Mouse (Mus musculus): ENCODE results near the gene Cerkl.
A peak's percentile ranks its signal among the peaks of the same experiment; 100 is the strongest.

The Cerkl gene

DNA sequence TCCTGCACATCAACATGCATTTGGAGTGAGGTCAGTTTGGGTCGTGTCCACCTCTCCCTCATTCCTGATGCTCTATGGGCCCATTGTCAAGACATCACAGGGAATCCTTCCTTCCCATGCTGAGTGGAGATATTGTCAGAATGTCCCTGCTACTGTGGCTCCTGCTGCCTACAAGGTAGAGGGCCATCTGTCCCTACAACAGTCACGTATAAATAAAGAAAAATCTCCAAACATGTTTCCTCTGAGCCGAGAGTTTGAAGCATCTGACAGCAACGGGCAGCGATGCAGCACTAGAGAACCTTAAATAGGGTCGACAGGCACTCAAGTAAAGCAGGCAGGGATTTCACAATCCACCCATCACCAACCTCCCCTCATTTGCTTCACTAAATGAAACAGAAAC lies 13.7 kb downstream of the Cerkl start:
- no peak for DNase-seq

DNA sequence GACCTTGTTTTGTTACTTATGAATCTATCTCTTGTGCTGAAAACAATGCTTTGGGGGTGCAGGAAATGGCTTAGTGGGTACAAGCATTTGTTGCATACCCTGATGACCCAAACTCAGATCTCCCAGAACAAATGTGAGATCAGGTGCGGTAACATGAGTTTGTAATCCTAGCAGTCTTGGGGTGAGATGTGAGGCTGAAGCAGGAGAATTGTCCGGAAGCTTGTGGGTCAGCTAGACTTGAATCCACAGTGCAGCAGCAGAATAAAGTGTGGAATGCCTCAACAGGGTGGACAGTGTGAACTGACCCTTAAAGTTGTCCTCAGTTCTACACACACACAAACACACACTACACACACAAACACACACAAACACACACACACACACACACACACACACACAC lies 14.4 kb downstream of the Cerkl start:
- no peak for DNase-seq

DNA sequence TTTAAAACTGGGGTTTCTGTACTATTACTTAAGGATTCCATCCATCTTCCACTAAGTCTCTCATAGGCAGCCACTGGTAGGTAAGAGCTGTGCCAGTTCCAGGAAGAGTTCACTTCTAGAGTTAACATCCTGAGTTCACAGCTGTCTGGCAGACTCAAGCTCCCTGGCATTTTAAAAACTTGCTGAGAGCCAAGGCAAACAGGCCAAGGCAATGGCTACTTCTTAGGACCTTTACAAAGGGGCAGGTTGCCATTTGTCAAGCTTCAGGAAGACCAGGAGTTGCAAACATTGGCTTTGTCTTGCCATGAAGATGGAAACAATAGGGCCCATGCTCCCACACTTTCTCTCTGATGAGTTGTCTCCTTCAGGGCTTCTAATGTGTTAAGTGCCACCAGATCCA lies 26.5 kb downstream of the Cerkl start:
- DNase-seq = no peak

DNA sequence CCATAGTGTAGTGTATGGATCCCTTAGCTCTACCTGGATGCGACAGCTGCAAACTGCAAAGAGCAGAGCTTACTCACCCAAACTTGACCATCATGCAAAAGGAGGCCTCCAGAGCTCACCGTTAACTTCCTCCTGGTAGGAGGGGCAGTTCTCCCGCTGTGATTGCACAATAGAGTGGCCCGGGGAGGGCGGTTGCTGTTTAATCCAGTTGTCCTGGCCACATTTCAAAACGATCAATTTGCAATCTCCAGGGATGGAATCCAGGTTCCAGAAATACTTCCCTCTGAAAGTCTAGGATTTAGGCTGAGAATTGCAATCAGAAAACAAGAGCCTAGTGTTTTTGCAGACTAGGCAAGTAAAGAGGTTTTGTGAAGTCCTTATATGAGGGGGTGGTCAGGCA lies 26.9 kb downstream of the Cerkl start:
- peak; percentile 29 to 54 for DNase-seq

DNA sequence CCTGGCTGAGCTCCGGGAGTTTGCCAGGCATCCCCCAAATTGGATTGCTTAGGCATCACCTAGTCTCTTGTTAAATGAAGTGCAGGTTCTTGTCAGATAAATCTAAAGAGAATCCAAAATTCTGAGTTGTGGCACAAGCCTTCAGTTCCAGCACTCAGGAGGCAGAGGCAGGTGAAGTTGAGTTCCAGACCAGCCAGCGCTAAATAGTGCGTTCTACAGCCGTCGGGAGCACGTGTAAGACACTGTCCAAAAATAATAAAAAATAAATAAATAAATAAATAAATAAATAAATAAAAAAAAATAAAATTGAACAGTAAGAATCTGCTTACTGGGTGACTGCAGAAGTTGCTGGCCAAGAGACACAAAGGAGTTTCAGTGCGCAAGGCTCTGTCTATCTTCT lies 27.5 kb downstream of the Cerkl start:
- DNase-seq = no peak

DNA sequence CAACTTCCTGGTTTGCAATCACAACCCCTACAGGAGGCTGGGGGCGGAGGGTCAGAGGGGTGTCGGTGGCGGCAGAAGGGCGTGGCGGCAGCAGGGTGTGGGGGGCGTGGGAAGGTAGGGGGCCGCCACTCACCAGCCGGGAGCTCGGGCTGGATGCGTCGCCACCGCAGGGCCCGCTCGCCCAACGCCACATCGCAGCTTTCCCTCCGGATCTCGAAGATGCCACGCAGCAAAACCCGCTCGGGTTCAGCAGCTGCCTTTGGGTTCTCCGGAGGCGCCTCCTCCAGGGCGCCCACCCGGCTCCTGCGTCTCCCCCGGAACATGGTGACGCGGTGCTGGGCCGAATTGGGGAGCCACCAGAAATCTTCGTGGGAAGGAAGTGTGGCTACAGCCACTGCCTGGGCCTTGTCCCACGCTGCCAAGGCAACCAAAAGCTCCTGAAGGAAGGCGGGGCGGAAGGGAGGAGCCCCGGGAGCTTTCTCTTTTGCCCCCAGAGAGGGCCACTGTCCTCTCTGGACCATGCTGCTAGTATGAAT lies 27.9 kb downstream of the Cerkl start:
- DNase-seq = peak in 1 of 2 experiments; percentile 39

DNA sequence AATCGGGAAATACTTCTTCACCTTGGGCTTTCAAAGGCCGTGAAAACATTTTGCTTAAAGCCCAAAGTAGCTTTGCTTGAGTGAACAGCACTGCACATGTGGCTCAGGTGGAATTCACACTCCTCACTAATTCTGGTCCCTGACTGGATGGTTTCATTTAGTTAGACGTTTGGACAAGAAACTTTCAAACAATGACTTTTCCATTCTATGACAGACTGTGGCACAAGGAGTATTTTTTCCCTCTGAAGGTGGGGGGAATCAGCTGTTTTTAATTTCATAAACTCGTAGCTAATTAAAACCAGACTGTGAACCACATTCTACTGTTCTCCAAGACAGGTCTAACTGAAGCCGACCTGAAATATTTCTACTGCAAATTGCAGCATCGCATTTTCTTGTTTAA lies 28.6 kb downstream of the Cerkl start:
- no peak for DNase-seq

DNA sequence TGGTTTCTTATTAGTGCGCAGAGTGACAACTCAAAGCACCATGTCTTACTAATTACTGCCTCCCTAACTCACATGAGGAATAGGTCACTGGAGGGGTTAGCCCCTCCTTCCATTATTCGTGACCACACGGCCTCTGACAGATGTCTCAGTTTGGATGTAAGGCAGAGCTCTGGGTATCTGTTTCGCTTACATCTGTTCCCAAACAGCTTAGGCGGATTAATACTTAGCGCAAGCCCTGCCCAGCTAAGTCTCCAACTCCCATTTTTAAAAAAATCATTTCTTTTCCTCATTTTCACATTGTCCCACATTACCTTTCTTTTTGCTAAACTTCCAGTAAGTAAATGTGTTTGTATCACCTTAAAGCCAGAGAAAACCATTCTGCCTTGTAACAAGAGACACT lies 34.9 kb downstream of the Cerkl start:
- no peak for DNase-seq

DNA sequence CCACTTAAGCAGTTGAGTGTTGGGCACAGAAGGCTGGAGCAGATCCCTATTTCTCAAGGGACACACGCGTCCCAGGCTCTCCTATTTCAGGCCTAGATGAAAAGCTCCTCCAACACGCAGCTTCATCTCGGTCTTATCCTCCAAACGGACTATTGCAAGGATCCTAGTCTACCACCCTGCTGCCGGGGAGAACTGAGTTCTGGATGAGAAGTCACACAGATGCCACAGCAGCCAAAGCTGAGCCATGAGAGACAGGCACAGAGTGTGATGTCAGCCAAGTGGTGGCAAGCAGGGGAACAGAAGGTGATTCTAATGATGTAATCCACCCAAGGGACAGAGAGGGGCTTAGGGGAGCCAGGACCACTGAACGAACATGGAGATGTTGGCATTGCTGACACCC lies 42.1 kb downstream of the Cerkl start:
- DNase-seq = no peak

DNA sequence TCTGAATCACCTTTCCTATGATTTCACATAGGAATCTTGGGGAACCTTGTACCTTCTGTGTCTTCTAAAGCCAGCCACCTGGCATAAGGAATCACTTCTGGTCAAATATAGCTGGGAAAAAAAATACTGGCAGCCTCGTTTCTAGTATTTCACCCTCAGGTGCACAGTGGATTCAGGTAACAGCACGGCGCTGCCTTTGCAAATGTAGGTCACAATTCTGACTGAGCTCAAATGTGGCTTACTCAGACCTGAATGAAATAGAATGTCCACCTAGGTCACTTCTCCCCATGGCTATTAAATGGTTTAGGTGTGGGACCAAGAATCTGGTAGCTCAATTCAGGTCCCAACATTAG lies 45.7 kb downstream of the Cerkl start:
- no peak for DNase-seq

DNA sequence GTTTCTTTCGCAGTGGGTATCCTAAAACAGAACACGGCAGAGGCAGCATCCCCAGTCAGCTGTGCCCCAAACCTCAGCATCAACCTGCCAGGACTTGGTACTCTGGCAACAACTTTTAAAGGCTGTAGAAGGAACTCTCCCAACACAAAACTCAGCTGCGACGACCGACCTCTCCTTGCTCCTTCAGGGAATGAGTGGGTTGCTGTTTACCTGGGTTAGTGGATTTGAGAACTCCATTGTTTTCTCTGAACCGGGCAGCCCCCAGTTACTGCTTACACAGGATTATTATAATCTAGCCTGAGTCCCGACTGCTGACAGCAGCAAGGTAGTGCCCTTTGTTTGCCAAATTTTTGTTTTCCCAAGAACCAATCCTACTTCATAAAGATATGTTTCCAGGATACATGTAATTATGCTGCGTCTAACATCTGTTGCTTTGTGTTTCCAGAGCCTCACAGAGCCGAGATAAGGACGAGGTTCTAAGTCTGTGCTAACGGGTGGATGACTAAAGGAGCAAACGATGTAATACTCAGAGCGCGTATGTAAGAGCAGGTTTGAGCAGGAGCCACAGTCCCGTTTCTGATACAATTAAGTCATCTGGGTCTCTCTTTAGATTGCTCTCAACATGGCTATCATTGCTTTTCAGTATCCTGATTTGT lies 46.2 kb downstream of the Cerkl start:
- no peak for DNase-seq

DNA sequence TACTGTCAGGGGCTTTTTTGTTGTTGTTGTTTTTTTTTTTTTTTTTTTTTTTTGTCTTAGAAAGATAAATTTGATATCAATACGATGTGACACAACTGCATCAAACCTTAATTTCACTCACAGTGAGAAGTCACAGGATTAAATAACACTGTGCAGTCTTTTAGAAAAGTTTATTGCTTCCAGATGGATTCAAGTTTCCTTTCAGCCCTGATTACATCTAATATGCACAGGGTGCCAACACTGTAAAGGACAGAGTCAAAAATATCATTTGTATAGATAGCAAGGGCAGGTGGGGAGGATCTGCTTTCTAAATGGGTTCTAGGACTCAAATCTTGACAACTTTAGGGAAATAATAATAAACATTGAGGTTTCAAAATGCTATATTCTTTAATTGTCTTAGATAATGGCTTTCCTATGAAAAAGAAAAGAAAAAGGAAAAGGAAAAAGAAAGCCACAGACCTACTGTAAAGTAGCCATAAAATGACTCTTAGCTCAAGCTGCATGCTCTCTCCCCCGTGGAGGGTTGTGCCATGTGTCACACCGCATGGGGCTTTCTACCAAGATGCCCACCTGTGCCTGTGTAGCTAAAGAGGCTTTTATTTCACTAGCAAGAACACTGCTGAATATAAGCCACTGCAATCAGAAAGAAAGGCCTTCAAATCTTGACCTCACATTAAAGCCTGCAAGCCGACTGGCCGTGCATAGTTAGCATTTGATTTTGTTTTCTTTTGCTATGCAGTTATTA lies 50.8 kb downstream of the Cerkl start:
- no peak for DNase-seq

DNA sequence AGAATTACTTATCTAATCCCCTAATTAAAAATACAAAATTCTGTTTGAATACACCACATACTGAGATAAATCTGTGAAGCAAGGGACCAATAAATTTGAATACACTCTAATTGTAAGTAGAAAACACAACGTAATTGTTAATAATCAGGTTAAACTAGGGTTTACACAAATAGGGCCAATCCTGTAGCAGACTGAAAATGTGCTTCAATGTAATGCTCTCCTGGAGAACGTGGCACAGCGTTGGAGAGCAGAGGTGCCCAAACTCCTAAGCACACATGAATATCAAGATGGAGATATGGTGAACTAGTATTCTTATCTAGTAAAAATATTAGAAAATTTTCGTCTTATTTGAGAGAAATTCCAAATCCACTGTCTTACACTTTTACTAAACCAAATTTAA lies 56.5 kb downstream of the Cerkl start:
- DNase-seq = no peak

DNA sequence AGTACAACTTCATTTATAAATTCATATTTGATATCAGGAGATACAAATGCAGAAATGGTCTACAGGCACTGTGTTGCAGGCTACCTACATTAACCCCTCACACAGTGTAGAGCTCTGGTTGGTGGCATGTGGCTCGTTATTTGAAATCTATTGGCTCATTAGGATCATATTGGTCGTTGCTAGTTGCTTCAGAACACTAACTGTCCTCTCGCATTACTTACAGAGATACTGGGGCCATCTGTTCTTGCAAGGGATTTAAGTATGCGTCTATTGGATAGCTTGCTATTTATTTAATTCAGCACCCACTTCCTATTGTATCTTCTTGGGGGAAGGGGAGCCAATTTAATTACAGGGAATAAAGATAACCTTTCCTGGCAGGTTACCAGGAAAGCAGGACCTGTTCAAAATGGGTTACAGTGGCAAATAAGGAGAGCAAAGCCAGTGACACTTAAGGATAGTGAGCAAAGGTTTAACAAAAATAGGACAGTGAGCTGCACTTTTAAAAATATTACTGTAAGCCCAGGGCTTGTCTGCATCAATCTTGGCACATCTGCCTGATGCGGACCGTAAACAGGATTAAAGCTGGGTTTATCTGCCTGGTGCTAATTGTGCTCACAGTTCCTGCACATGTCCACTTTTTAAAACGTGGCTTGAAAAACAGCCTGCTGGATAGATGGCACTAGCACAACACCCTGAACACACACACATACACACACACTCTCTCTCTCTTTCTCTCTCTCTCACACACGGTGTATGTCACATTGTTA lies 57.2 kb downstream of the Cerkl start:
- no peak for DNase-seq

DNA sequence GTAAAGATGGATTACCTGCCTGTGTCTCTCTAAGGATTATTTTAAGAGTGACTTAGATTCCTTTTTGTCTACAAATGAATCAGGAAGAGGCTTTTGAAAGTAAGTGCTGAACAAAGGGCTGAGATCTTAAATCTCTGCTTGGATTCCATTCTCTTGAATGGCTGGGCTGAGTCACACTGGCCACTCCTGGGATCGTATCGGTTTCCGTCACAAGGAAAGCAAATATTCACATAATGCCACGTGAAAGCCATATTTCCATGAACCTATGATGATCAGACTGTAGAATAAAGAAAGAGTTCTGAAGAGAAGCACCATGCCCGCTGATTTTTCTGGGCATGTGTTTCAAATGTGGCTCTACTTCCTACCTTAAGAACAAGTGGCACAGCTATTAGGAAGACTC lies 57.8 kb downstream of the Cerkl start:
- no peak for DNase-seq

DNA sequence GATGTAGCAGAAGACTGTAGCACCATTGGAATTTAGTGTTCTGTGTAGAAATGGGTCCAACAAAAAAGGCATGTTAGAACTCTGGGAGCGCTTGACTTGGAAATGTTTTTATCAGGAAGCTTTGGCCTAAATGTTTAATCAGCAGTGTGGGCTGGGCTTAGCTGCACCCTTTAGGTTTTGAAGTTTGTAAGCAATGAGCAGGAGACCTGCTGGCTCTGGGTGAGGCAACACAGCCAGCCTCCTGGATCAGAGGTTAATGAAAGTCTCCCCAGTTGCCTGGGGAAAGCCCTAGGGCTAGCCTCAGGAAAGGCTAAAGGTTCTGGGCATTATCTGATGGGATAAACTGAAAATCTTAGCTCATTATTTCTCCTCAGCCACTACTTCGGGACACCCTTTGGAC lies 58.2 kb downstream of the Cerkl start:
- no peak for DNase-seq

DNA sequence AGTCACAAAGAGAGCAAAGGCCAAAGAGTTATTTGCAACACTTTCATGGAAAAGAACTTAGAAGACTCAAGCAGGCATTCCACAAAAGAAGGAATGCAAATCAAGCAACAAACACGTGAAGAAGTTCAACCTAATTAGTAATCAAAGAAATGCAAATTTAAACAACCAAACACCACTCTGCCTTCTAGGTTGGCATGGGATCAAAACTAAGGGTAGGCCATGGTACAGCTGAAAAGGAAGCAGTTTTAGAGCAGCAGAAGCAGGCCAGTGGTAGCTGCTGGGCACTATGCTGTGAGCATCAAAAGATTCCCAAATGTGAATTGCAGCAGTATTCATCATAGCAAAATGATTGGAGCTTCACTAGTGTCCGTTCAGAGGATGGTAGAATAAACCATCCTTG lies 59.5 kb downstream of the Cerkl start:
- no peak for DNase-seq

DNA sequence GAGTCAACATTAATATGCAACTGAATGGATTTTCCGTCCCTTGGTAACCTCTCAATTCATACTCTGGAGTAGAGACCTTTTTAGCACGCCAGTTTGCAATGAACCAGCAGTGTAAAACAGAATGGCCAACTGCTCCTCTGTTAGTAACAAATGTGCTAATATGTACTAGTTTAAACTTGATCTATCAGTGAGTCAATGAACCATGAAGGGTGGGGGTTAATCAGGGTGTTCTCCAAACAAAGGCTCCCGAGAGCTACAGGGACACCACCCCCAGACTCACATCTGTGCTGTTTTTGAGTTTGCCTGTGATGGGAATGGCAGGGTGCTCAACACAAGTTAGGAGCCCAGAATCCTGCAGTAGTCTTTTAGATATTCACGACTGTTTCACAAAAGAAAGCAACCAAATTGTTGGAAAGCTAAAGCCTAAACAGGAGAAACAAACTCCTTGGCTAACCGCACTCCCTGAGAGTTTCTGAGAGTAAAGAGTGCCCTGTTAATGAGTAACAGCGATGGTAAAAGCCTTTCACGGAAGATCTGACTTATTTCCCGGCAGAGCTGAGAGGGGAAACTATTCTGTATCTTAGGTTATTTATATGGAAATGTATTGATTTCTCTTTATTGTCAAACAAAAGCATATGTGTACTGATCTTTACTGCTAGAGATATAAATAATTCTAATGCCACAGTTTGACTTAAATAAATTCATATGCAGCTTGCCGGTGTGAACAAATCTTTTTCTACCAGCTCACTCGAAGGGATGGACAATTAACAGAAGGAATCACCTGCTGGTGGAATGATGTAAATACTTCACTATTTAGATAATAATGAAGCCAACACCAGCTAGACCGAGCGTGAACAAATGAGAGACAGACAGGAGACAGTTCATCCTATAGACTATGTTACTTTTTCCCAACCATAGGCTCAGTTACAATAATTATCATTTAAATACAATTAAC lies 77.2 kb downstream of the Cerkl start:
- DNase-seq = no peak

DNA sequence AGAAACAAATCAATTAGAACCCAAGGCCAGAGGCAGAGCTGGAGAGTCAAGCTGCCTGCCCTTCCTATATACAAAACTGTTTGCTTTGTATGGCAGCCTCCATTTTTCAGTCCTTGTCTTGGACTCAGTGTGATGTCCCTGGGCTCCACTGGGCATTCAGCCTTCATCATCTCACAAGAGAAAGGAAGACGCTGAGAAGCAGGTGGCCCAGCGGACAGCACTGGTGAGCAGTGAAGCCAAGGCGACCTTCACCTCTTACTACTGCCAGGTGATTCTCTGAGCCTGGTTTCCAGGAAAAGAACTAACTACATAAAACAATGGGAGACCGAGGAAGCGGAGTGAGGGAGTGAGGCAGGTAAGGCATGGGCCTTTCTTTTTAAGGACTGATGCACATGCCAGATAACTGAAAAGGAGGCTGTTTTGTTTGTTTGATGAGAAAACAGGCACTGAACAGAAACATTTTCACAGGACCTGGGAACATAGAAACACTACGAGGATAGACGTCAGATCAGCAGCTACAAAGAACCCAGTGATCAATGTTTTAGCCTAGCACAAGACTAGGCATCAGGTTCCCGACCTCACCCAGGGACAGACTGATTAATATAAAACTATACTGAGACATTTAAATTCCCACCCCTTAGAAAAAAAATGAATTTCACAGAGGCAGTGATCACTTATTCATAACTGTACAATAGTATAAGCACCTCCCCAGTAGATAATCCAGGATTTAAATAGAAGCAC lies 78.1 kb downstream of the Cerkl start:
- DNase-seq = no peak

DNA sequence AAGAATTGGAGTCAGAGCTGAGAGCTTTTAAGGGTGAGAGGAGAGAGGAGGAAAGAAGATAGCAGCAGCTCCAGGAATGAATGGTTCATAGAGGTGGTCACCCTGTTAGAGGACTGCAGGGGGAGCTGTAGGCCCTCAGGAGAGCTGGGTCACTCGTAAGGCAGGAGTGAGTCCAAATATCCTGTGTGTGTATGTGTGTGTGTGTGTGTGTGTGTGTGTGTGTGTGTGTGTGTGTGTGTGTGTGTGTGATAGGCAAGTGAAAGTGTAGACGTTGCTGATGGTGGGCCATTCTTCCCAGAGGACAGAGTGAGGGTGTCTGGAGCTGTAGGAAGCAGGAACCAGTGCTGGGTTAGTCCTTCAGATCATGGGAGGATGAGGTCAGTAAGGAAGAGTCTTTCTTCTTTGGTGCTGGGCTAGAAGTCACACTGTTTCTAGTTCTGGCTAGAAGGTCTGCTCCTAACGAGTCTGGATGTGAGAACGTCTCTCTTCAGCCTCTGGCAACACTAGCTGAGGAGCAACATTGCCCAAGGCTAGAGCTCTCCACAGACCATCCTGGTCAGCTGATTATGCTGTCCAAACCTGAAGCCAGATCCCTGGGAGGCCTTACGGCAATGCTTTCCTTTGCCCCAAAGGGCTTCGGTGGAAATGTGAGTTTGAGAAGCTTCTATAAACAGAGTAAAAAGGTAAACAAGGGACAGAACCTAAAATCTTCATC lies 83.9 kb downstream of the Cerkl start:
- peak; percentile 56 to 57 for DNase-seq

DNA sequence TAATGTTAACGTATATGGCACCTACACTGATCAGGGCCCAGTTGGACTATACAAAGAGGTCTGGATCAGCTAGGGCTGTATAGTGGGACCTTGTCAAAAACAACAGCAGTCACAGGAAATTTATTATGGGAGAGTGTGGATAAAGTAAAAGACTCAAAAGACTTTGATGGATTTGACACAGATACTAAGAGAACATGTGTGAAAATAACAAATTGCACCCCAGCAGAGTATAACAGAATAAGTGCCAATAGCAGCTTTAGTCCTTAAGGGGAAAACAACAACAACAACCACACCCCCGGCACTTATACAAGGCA lies 84.5 kb downstream of the Cerkl start:
- no peak for DNase-seq
